Mouse (Mus musculus) retina, adult 2 months (tissue): Measurements from ENCODE around the gene Fam53a.

ENCODE experiments used
- DNase-seq: peaks from one replicate; pipeline ENCODE4 v3.0.0-alpha.2; 2012; ENCODE audit warnings: low read depth, low spot score

The Fam53a gene

GRCm38 (mm10) chr5:33632526-33632925, 3.1 kb upstream of the Fam53a start:
- DNase-seq: no peak

- DNase-seq: no peak
These were observed 1.2 kb upstream of the Fam53a start for GRCm38 (mm10) chr5:33630615-33631014.

GRCm38 (mm10) chr5:33630061-33630460, 626 bp upstream of the Fam53a start:
- DNase-seq: no peak

- DNase-seq: no peak
These were observed 575 bp downstream of the Fam53a start for GRCm38 (mm10) chr5:33628820-33629300.

- DNase-seq: no peak
These were observed 1.5 kb downstream of the Fam53a start for GRCm38 (mm10) chr5:33627968-33628367.

GRCm38 (mm10) chr5:33623766-33624165, 5.7 kb downstream of the Fam53a start:
- DNase-seq: no peak

GRCm38 (mm10) chr5:33622671-33623070, 6.8 kb downstream of the Fam53a start:
- DNase-seq: no peak

- DNase-seq: no peak
These were observed 15.0 kb downstream of the Fam53a start for GRCm38 (mm10) chr5:33614391-33614790.

- DNase-seq: no peak
These were observed 17.6 kb downstream of the Fam53a start for GRCm38 (mm10) chr5:33611795-33612194.

GRCm38 (mm10) chr5:33609226-33609625, 20.2 kb downstream of the Fam53a start:
- no peak for DNase-seq

GRCm38 (mm10) chr5:33607434-33607833, 22.0 kb downstream of the Fam53a start:
- DNase-seq: no peak

GRCm38 (mm10) chr5:33606631-33607030, 22.8 kb downstream of the Fam53a start:
- no peak for DNase-seq

GRCm38 (mm10) chr5:33605314-33605713, 24.1 kb downstream of the Fam53a start:
- DNase-seq: no peak

GRCm38 (mm10) chr5:33593620-33594019, 35.8 kb downstream of the Fam53a start:
- DNase-seq: no peak

- peak; percentile 52 for DNase-seq
These were observed 40.1 kb downstream of the Fam53a start for GRCm38 (mm10) chr5:33589221-33589888.

GRCm38 (mm10) chr5:33588066-33588465, 41.4 kb downstream of the Fam53a start:
- no peak for DNase-seq

- DNase-seq: no peak
These were observed 41.9 kb downstream of the Fam53a start for GRCm38 (mm10) chr5:33587498-33588058.

GRCm38 (mm10) chr5:33580336-33580735, 49.1 kb downstream of the Fam53a start:
- no peak for DNase-seq

GRCm38 (mm10) chr5:33574207-33574606, 55.2 kb downstream of the Fam53a start:
- DNase-seq: no peak

- DNase-seq: no peak
These were observed 63.5 kb downstream of the Fam53a start for GRCm38 (mm10) chr5:33565886-33566285.

- DNase-seq: no peak
These were observed 73.0 kb downstream of the Fam53a start for GRCm38 (mm10) chr5:33556277-33556995.
